Mouse (Mus musculus) CH12.LX (cell line): ENCODE results near the gene Pold1. TPM values are rescaled to one million over a fixed set of nuclear protein-coding genes. Genes with fewer than 3 reads are reported as not detected.

Experiments used
- DNase-seq: peaks from one replicate; pipeline ENCODE4 v3.0.0-alpha.2; 2013; ENCODE audit errors: extremely low read depth
- H3K27ac ChIP-seq: 2 replicates; pipeline ENCODE4 v1.5.1; 2012; ENCODE audit warnings: low read depth, mild to moderate bottlenecking, control low read depth, moderate library complexity; ENCODE audit not compliant: insufficient read depth
- H3K27me3 ChIP-seq: replicated peaks from 2 replicates; pipeline ENCODE3; 2012; ENCODE audit warnings: inconsistent platforms
- H3K36me3 ChIP-seq, 2 experiments: replicated peaks in 1 of 2; 2 replicates each; pipeline versions ENCODE3 to v1.6.1; 2012; ENCODE audit warnings: inconsistent platforms in 1 of 2, low read length in 1 of 2, mild to moderate bottlenecking in 1 of 2, mixed read lengths in 1 of 2, moderate library complexity in 1 of 2; ENCODE audit not compliant: control insufficient read depth in 1 of 2, insufficient read depth in 1 of 2
- H3K4me1 ChIP-seq, 2 experiments: 2 replicates each; pipeline ENCODE4 v1.6.1; 2012; ENCODE audit warnings: inconsistent platforms in 1 of 2, moderate library complexity in 1 of 2; ENCODE audit not compliant: insufficient read depth in 2 of 2, control insufficient read depth in 1 of 2
- H3K4me2 ChIP-seq: 2 replicates; pipeline ENCODE4 v1.6.1; 2012; ENCODE audit warnings: low read depth, mild to moderate bottlenecking, control low read depth; ENCODE audit not compliant: poor library complexity, insufficient read depth, severe bottlenecking
- H3K4me3 ChIP-seq, 3 experiments: fragments of 150-350 bp in 1 of 3; sonication (generic) in 1 of 3; replicated peaks in 1 of 3; 2 replicates each; pipeline versions ENCODE3 to v1.5.1; 2011 to 2012; ENCODE audit warnings: low read depth in 2 of 3, low read length in 2 of 3, mild to moderate bottlenecking in 2 of 3, moderate library complexity in 2 of 3, control low read depth in 1 of 3, improper control_type of control experiment in 1 of 3, inconsistent platforms in 1 of 3, mixed read lengths in 1 of 3; ENCODE audit not compliant: poor library complexity in 1 of 3
- H3K79me2 ChIP-seq: replicated peaks from 2 replicates; pipeline ENCODE4 v1.6.1; 2012; ENCODE audit warnings: mild to moderate bottlenecking, moderate library complexity; ENCODE audit not compliant: control insufficient read depth, poor library complexity, insufficient read depth, severe bottlenecking; ENCODE audit errors: extremely low read depth
- H3K9ac ChIP-seq: 2 replicates; pipeline ENCODE4 v1.6.1; 2012; ENCODE audit warnings: low read depth, mild to moderate bottlenecking, control low read depth, moderate library complexity; ENCODE audit not compliant: insufficient read depth
- H3K9me3 ChIP-seq: replicated peaks from 2 replicates; pipeline ENCODE3; 2012; ENCODE audit warnings: low read length, inconsistent platforms, mixed read lengths
- BHLHE40 ChIP-seq: IDR thresholded peaks from 2 replicates; pipeline ENCODE4 v1.6.1; 2011; ENCODE audit warnings: mild to moderate bottlenecking, low read depth, low read length, improper control_type of control experiment
- CHD2 ChIP-seq: IDR thresholded peaks from 2 replicates; pipeline ENCODE4 v1.6.1; 2011; ENCODE audit warnings: low read length, improper control_type of control experiment
- E2F4 ChIP-seq: IDR thresholded peaks from 2 replicates; pipeline ENCODE4 v1.6.1; 2011; ENCODE audit warnings: low read depth, low read length, improper control_type of control experiment; ENCODE audit not compliant: insufficient replicate concordance
- EP300 ChIP-seq: IDR thresholded peaks from 2 replicates; pipeline ENCODE4 v1.6.1; 2011; ENCODE audit warnings: low read length, improper control_type of control experiment
- GABPA ChIP-seq: IDR thresholded peaks from 2 replicates; pipeline ENCODE4 v1.6.1; 2012; ENCODE audit warnings: low read depth, low read length, improper control_type of control experiment, inconsistent platforms; ENCODE audit not compliant: insufficient replicate concordance
- JUND ChIP-seq: conservative IDR thresholded peaks from 2 replicates; pipeline ENCODE4 v1.6.1; 2011; ENCODE audit warnings: low read depth, low read length, improper control_type of control experiment
- KAT2A ChIP-seq: IDR thresholded peaks from 2 replicates; pipeline ENCODE4 v1.6.1; 2012; ENCODE audit warnings: low read length, improper control_type of control experiment, inconsistent platforms; ENCODE audit not compliant: insufficient replicate concordance
- MAFK ChIP-seq: IDR thresholded peaks from 2 replicates; pipeline ENCODE4 v1.6.1; 2011; ENCODE audit warnings: low read length, improper control_type of control experiment; ENCODE audit not compliant: insufficient replicate concordance
- MEF2A ChIP-seq: IDR thresholded peaks from 2 replicates; pipeline ENCODE4 v1.6.1; 2014; ENCODE audit warnings: low read depth, mild to moderate bottlenecking, inconsistent platforms, low read length, improper control_type of control experiment, borderline replicate concordance
- MYC ChIP-seq: IDR thresholded peaks from 2 replicates; pipeline ENCODE4 v1.6.1; 2011; ENCODE audit warnings: low read depth, mild to moderate bottlenecking, improper control_type of control experiment, low read length
- NRF1 ChIP-seq: IDR thresholded peaks from 2 replicates; pipeline ENCODE4 v1.6.1; 2014; ENCODE audit warnings: low read depth, mild to moderate bottlenecking, inconsistent platforms, low read length, improper control_type of control experiment, moderate library complexity
- POLR2AphosphoS2 ChIP-seq: IDR thresholded peaks from 2 replicates; pipeline ENCODE4 v1.6.1; 2011; ENCODE audit warnings: low read depth, low read length, improper control_type of control experiment
- SIN3A ChIP-seq: IDR thresholded peaks from 2 replicates; pipeline ENCODE4 v1.6.1; 2012; ENCODE audit warnings: low read length, improper control_type of control experiment, inconsistent platforms
- UBTF ChIP-seq: IDR thresholded peaks from 2 replicates; pipeline ENCODE4 v1.6.1; 2012; ENCODE audit warnings: low read depth, mild to moderate bottlenecking, inconsistent platforms, low read length, improper control_type of control experiment, moderate library complexity
- USF1 ChIP-seq: IDR thresholded peaks from 2 replicates; pipeline ENCODE4 v1.6.1; 2014; ENCODE audit warnings: low read depth, mild to moderate bottlenecking, inconsistent platforms, low read length, improper control_type of control experiment
- USF2 ChIP-seq: conservative IDR thresholded peaks from 2 replicates; pipeline ENCODE4 v1.6.1; 2011; ENCODE audit warnings: low read depth, low read length, improper control_type of control experiment
- ZKSCAN1 ChIP-seq: IDR thresholded peaks from 2 replicates; pipeline ENCODE4 v1.6.1; 2012; ENCODE audit warnings: low read depth, inconsistent platforms, low read length, improper control_type of control experiment, borderline replicate concordance
- dilution Hi-C: fragments of 300-500 bp; cut with MboI; formaldehyde crosslinking; loops from 2 replicates; pipeline ENCODE4 v1.14.3; 2020; ENCODE audit warnings: low sequenced_read_pairs; ENCODE audit not compliant: extremely low pct_unique_long_range_greater_than_20kb, extremely low pct_ligation_motif_present
- in situ Hi-C: fragments of 300-500 bp; cut with MboI; formaldehyde crosslinking; loops from 3 replicates; pipeline ENCODE4 v1.14.3; 2019; ENCODE audit warnings: low sequenced_read_pairs, low pct_ligation_motif_present, low pct_unique_long_range_greater_than_20kb, mixed read lengths
- polyA plus RNA-seq: library from polyadenylated mRNA; unstranded; fragments of >175 nt; gene quantifications from 2 replicates; pipeline ENCODE4 v1.2.1, GENCODE M21; 2012; ENCODE audit warnings: low read depth; ENCODE audit not compliant: insufficient read length
- total RNA-seq, 2 experiments: library from RNA; depleted of rRNA; stranded (reverse); fragments of 300-350 nt in 1 of 2; fragments of >200 nt in 1 of 2; gene quantifications; 2 replicates each; pipeline ENCODE4 v1.2.3; 2012 to 2014

Pold1 gene
- total and polyA plus RNA-seq, 3 experiments: 49.3 to 131 (median 67.6) TPM

DNA sequence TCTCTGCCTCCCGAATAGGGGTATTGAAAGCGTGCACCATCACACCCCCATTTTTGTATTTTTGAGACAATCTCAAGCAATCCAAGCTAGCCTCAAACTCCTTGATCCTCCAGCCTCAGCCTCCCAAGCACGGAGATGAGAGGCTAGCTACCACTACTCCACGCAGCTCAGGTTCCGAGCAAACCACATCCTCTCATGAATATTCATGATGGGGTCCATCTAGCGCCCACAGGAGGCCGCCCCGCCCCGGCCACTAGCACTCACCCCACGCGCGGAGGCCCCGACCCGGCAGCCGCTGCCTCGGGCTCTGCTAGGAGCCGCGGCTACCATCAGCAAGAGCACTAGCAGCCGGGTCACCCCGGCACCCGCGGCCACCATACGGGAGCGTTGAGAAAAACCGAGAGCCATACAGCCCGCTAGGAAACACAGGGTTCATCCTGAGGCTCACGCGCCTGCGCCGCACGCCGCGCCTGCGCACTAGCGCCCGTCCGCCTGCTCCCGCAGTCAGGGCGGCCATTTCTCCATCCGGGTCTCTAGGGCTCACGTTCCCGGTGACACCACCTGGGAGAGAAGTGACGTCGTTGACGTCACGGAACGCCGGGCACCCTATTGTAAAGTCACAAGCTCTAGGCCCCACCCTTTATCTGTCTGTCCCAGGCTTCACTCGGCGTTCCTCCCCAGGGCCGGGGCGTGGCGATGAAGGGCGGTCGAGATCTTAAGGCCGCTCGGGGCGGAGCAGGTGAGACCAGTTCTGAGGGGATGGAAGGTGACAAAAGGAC, 52.5 kb downstream of the Pold1 start, which contains the start of the genes Emc10 and Fam71e1 (continued):
- TF ChIP-seq MEF2A (no peak; the same call in 1 of the 2 replicates), CHD2 (peak; percentile 33; the same call in 1 of the 2 replicates), KAT2A (peak; percentile 68; the same call in 1 of the 2 replicates), ZKSCAN1 (no peak), MAFK (0 out of 2 replicates have a peak, but pooled peaks have one; percentile 22), EP300 (no peak), POLR2AphosphoS2 (peak; percentile 77; the same call in 1 of the 2 replicates), USF2 (no peak), UBTF (0 out of 2 replicates have a peak, but pooled peaks have one; percentile 25), MYC (peak; percentile 58), SIN3A (peak; percentile 15; the same call in 1 of the 2 replicates)
- TF ChIP-seq, all 38 proteins: peak for 22

GRCm38 (mm10) chr7:44495086-44495485, 53.6 kb downstream of the Pold1 start:
- H3K27ac ChIP-seq: no peak overlapping the region
- H3K27me3 ChIP-seq: no peaks in the 10 kb centered on the region
- no peak for DNase-seq
- H3K4me3 ChIP-seq: no peak overlapping the region
- peaks cover 4 to 21% of the 10 kb centered on the region in 2 experiments; a peak in 3 of 4 replicates for H3K4me1 ChIP-seq
- dilution Hi-C loops: no loop called here
- H3K36me3 ChIP-seq: peaks cover 28 to 49% of the 10 kb centered on the region in 2 experiments
- in situ Hi-C loops: loop anchor here (10.0 kb wide), 1 partner anchor 230 kb away; the partner anchor contains the start of gene Gm15517
- no peak for TF ChIP-seq USF1
- TF ChIP-seq SIN3A: no peak
- no peak for TF ChIP-seq JUND
- no peak for TF ChIP-seq NRF1
- no peak for TF ChIP-seq BHLHE40
- TF ChIP-seq EP300: no peak
- TF ChIP-seq USF2: no peak
- TF ChIP-seq GABPA: no peak
- TF ChIP-seq E2F4: no peak
- TF ChIP-seq, all 38 proteins: peak for 0
- Histone ChIP-seq H3K9ac (peak overlapping the region; percentile 83; the same call in 1 of the 2 replicates), H3K79me2 (peaks cover 8% of the 10 kb centered on the region; the same call in 1 of the 2 replicates), H3K4me2 (peak overlapping the region; percentile 77), H3K9me3 (no peaks in the 10 kb centered on the region)
